Mouse (Mus musculus): ENCODE measurements around the gene Garnl3. TPM values are rescaled to one million over a fixed set of nuclear protein-coding genes. Genes with fewer than 3 reads are reported as not detected.
A peak's percentile ranks its signal among the peaks of the same experiment; 100 is the strongest.

Garnl3 gene
- polyA plus RNA-seq, 1 experiment from 2014 or later = 10.3 TPM

- Histone ChIP-seq H3K27ac (no peak overlapping the region), H3K9me3 (no peaks in the 10 kb centered on the region), H3K4me1 (peaks cover 53% of the 10 kb centered on the region), H3K36me3 (peaks cover 24% of the 10 kb centered on the region), H3K9ac (0 out of 2 replicates have a peak overlapping the region, but pooled peaks have one; percentile 24), H3K27me3 (no peaks in the 10 kb centered on the region), H3K4me2 (no peak overlapping the region; the same call in 1 of the 2 replicates), H3K4me3 (no peak overlapping the region)
- no peak for ATAC-seq (ENCODE audit: borderline replicate concordance, extremely low read depth, low FRiP score, low TSS enrichment)
- 33% methylated on average over 10 of the region's 10 CpGs for WGBS
Measured at GRCm38 (mm10) chr2:32964659-32965457, 166.6 kb downstream of the Garnl3 start.

- 47% methylated on average over 1 of the region's 1 CpGs for WGBS
- Histone ChIP-seq H3K27me3 (no peaks in the 10 kb centered on the region), H3K36me3 (peaks cover 24% of the 10 kb centered on the region), H3K9me3 (no peaks in the 10 kb centered on the region), H3K9ac (peak overlapping the region; percentile 24; the same call in 1 of the 2 replicates), H3K4me3 (peak overlapping the region; percentile 73; the same call in 1 of the 2 replicates), H3K4me1 (peaks cover 53% of the 10 kb centered on the region), H3K4me2 (peak overlapping the region; percentile 73), H3K27ac (0 out of 2 replicates have a peak overlapping the region, but pooled peaks have one; percentile 18)
- no peak for ATAC-seq (ENCODE audit: borderline replicate concordance, extremely low read depth, low FRiP score, low TSS enrichment)
Measured at GRCm38 (mm10) chr2:32963981-32964380, 167.5 kb downstream of the Garnl3 start.

- Histone ChIP-seq H3K9me3 (no peaks in the 10 kb centered on the region), H3K27ac (peak overlapping the region; percentile 90; the same call in 1 of the 2 replicates), H3K4me3 (peak overlapping the region; percentile 73), H3K36me3 (peaks cover 24% of the 10 kb centered on the region), H3K9ac (peak overlapping the region; percentile 83), H3K27me3 (no peaks in the 10 kb centered on the region), H3K4me2 (peak overlapping the region; percentile 73), H3K4me1 (peaks cover 53% of the 10 kb centered on the region)
- no peak for ATAC-seq (ENCODE audit: borderline replicate concordance, extremely low read depth, low FRiP score, low TSS enrichment)
- WGBS = 45% methylated on average over 4 of the region's 4 CpGs
Measured at GRCm38 (mm10) chr2:32963544-32963943, 167.9 kb downstream of the Garnl3 start.

- H3K4me1 ChIP-seq = peaks cover 51% of the 10 kb centered on the region
Measured at GRCm38 (mm10) chr2:32962875-32963220, 168.6 kb downstream of the Garnl3 start.

GRCm38 (mm10) chr2:32962062-32962874, 169.2 kb downstream of the Garnl3 start:
- Histone ChIP-seq H3K27me3 (no peaks in the 10 kb centered on the region), H3K27ac (peak overlapping the region; percentile 90), H3K9ac (peak overlapping the region; percentile 83), H3K36me3 (peaks cover 24% of the 10 kb centered on the region), H3K4me1 (peaks cover 46% of the 10 kb centered on the region), H3K9me3 (no peaks in the 10 kb centered on the region), H3K4me3 (peak overlapping the region; percentile 73), H3K4me2 (peak overlapping the region; percentile 73)
- under 1% methylated on average over 33 of the region's 33 CpGs for WGBS
- no peak for ATAC-seq (ENCODE audit: borderline replicate concordance, extremely low read depth, low FRiP score, low TSS enrichment)

More at GRCm38 (mm10) chr2:32962875-32963220, 168.6 kb downstream of the Garnl3 start:
- Histone ChIP-seq H3K27me3 (no peaks in the 10 kb centered on the region), H3K36me3 (peaks cover 24% of the 10 kb centered on the region), H3K9ac (peak overlapping the region; percentile 83), H3K9me3 (no peaks in the 10 kb centered on the region), H3K27ac (peak overlapping the region; percentile 90), H3K4me3 (peak overlapping the region; percentile 73), H3K4me2 (peak overlapping the region; percentile 73)
- WGBS = 3% methylated on average over 9 of the region's 9 CpGs
- no peak for ATAC-seq (ENCODE audit: borderline replicate concordance, extremely low read depth, low FRiP score, low TSS enrichment)

GRCm38 (mm10) chr2:32961192-32961995, 170.1 kb downstream of the Garnl3 start, which contains the start of the genes Rpl12 and Lrsam1:
Rpl12 (plus strand) TSS chr2:32961559.
Lrsam1 (minus strand) TSS chr2:32961614.
- H3K9me3 ChIP-seq = no peaks in the 10 kb centered on the region
- peaks cover 44% of the 10 kb centered on the region for H3K4me1 ChIP-seq
- peak within 1 kb of the TSS; percentile 83 for H3K9ac ChIP-seq
- H3K4me2 ChIP-seq = peak within 1 kb of the TSS; percentile 73
- H3K27ac ChIP-seq = peak within 1 kb of the TSS; percentile 90
- WGBS = 3% methylated on average over 55 of the region's 55 CpGs
- H3K4me3 ChIP-seq = peak within 1 kb of the TSS; percentile 73
- H3K27me3 ChIP-seq = no peaks in the 10 kb centered on the region
- ATAC-seq (ENCODE audit: borderline replicate concordance, extremely low read depth, low FRiP score, low TSS enrichment) = peak; percentile 93
- peaks cover 24% of the 10 kb centered on the region for H3K36me3 ChIP-seq

- H3K9me3 ChIP-seq = no peaks in the 10 kb centered on the region
- no peak overlapping the region for H3K4me3 ChIP-seq
- H3K4me2 ChIP-seq = peak overlapping the region; percentile 73
- peaks cover 24% of the 10 kb centered on the region for H3K36me3 ChIP-seq
- H3K4me1 ChIP-seq = peaks cover 35% of the 10 kb centered on the region
- 86% methylated on average over 4 of the region's 4 CpGs for WGBS
- no peaks in the 10 kb centered on the region for H3K27me3 ChIP-seq
- no peak overlapping the region for H3K27ac ChIP-seq
- ATAC-seq (ENCODE audit: borderline replicate concordance, extremely low read depth, low FRiP score, low TSS enrichment) = no peak
- peak overlapping the region; percentile 73; the same call in 1 of the 2 replicates for H3K9ac ChIP-seq
Measured at GRCm38 (mm10) chr2:32960273-32960672, 171.2 kb downstream of the Garnl3 start.

- peaks cover 10% of the 10 kb centered on the region; the same call in 1 of the 2 replicates for H3K36me3 ChIP-seq
- H3K9ac ChIP-seq = no peak overlapping the region
- no peaks in the 10 kb centered on the region for H3K27me3 ChIP-seq
- H3K9me3 ChIP-seq = no peaks in the 10 kb centered on the region
- peaks cover 9% of the 10 kb centered on the region for H3K4me1 ChIP-seq
- H3K27ac ChIP-seq = no peak overlapping the region
- H3K4me3 ChIP-seq = no peak overlapping the region
- no peak for ATAC-seq (ENCODE audit: borderline replicate concordance, extremely low read depth, low FRiP score, low TSS enrichment)
- 56% methylated on average over 8 of the region's 8 CpGs for WGBS
- H3K4me2 ChIP-seq = no peak overlapping the region
Measured at GRCm38 (mm10) chr2:32957344-32957743, 174.1 kb downstream of the Garnl3 start.

GRCm38 (mm10) chr2:32954581-32954980, 176.9 kb downstream of the Garnl3 start:
- Histone ChIP-seq H3K4me2 (no peak overlapping the region), H3K36me3 (peaks cover 10% of the 10 kb centered on the region; the same call in 1 of the 2 replicates)
- ATAC-seq (ENCODE audit: borderline replicate concordance, extremely low read depth, low FRiP score, low TSS enrichment) = no peak

GRCm38 (mm10) chr2:32947454-32947853, 184.0 kb downstream of the Garnl3 start:
- no peak overlapping the region for H3K4me2 ChIP-seq
- H3K4me3 ChIP-seq = no peak overlapping the region
- no peak overlapping the region for H3K9ac ChIP-seq
- H3K4me1 ChIP-seq = no peaks in the 10 kb centered on the region
- H3K36me3 ChIP-seq = 0 out of 2 replicates have a peak, but pooled peaks cover 7% of the 10 kb centered on the region
- 82% methylated on average over 11 of the region's 11 CpGs for WGBS
- H3K27ac ChIP-seq = no peak overlapping the region
- ATAC-seq (ENCODE audit: borderline replicate concordance, extremely low read depth, low FRiP score, low TSS enrichment) = no peak
- H3K9me3 ChIP-seq = no peaks in the 10 kb centered on the region
- H3K27me3 ChIP-seq = no peaks in the 10 kb centered on the region

More at GRCm38 (mm10) chr2:32954581-32954980, 176.9 kb downstream of the Garnl3 start:
- Histone ChIP-seq H3K9ac (no peak overlapping the region), H3K27me3 (no peaks in the 10 kb centered on the region), H3K27ac (no peak overlapping the region), H3K4me1 (no peaks in the 10 kb centered on the region), H3K9me3 (no peaks in the 10 kb centered on the region), H3K4me3 (no peak overlapping the region)
- 89% methylated on average over 2 of the region's 2 CpGs for WGBS

- ATAC-seq (ENCODE audit: borderline replicate concordance, extremely low read depth, low FRiP score, low TSS enrichment) = no peak
- H3K4me2 ChIP-seq = no peak overlapping the region
- H3K4me1 ChIP-seq = no peaks in the 10 kb centered on the region
- H3K27ac ChIP-seq = no peak overlapping the region
- WGBS = 92% methylated on average over 4 of the region's 4 CpGs
- no peaks in the 10 kb centered on the region for H3K27me3 ChIP-seq
- H3K4me3 ChIP-seq = no peak overlapping the region
- H3K9ac ChIP-seq = no peak overlapping the region
- H3K9me3 ChIP-seq = no peaks in the 10 kb centered on the region
- peaks cover 21% of the 10 kb centered on the region for H3K36me3 ChIP-seq
Measured at GRCm38 (mm10) chr2:32940483-32940882, 191.0 kb downstream of the Garnl3 start.

Data from lung, embryonic 15.5 days (tissue).